Mouse (Mus musculus) thymus, adult 2 months (tissue): ENCODE data around the gene Slc4a4. TPM values are rescaled to one million over a fixed set of nuclear protein-coding genes. Genes with fewer than 3 reads are reported as not detected.

Experiments
- DNase-seq: peaks from one replicate; pipeline ENCODE4 v3.0.0; 2021
- H3K27ac ChIP-seq: fragments of 200-500 bp; 2 replicates; pipeline ENCODE4 v1.5.1; 2012; ENCODE audit warnings: low read length, control low read depth; ENCODE audit not compliant: control insufficient read depth, insufficient read depth
- H3K27me3 ChIP-seq: fragments of 200-500 bp; 2 replicates; pipeline ENCODE4 v1.6.1; 2012; ENCODE audit warnings: mild to moderate bottlenecking, low read length, moderate library complexity, mixed read lengths; ENCODE audit not compliant: control insufficient read depth, insufficient read depth
- H3K36me3 ChIP-seq: fragments of 200-500 bp; 2 replicates; pipeline ENCODE4 v1.6.1; 2012; ENCODE audit warnings: mild to moderate bottlenecking, low read length, moderate library complexity; ENCODE audit not compliant: control insufficient read depth, insufficient read depth
- H3K4me1 ChIP-seq: fragments of 200-500 bp; replicated peaks from 2 replicates; pipeline ENCODE4 v1.6.1; 2012; ENCODE audit warnings: low read length; ENCODE audit not compliant: control insufficient read depth, insufficient read depth
- H3K4me3 ChIP-seq: fragments of 200-500 bp; 2 replicates; pipeline ENCODE4 v1.5.1; 2012; ENCODE audit warnings: mild to moderate bottlenecking, low read length, control low read depth, moderate library complexity; ENCODE audit not compliant: control insufficient read depth, insufficient read depth
- CTCF ChIP-seq: fragments of 200-500 bp; IDR thresholded peaks from 2 replicates; pipeline ENCODE4 v1.5.1; 2012; ENCODE audit warnings: mild to moderate bottlenecking, control low read depth, low read length, moderate library complexity, borderline replicate concordance; ENCODE audit not compliant: control insufficient read depth, poor library complexity, insufficient read depth; ENCODE audit errors: extremely low read depth
- POLR2A ChIP-seq: fragments of 200-500 bp; IDR thresholded peaks from 2 replicates; pipeline ENCODE4 v1.6.1; 2012; ENCODE audit warnings: mild to moderate bottlenecking, low read length, control low read depth, moderate library complexity; ENCODE audit not compliant: control insufficient read depth, poor library complexity, insufficient read depth; ENCODE audit errors: extremely low read depth
- WGBS: fragments of 180-500 bp; shearing (Covaris S2); methylation state at CpG from one replicate; pipeline ENCODE4 v1.1.7; 2018; 5-methylcytosine and 5-hydroxymethylcytosine counted together
- polyA plus RNA-seq: library from polyadenylated mRNA; depleted of rRNA; stranded (reverse); fragments of >200 nt; gene quantifications from 2 replicates; pipeline ENCODE4 v1.2.3, GENCODE M21; 2012

Slc4a4 gene
- polyA plus RNA-seq, 1 experiment: 2.0 TPM

DNA sequence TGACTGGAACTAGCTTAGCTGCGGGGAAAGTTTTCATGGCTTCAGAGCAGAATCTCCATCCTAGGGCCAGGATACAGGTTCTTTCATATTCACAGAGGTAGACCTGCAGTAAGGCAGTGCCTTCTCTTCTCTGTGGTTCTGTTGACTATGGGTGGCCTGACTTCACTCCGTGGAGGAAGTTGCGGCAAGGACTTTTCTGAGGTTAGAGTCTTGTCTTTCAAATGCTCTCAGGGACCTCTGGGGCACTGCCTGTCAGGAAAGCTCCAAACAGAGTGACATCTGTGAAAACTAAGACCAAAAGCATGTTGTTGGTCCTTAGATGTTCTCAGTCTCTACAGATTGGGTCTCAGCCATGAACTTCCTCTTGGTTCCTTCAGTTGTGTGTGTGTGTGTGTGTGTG is 203.5 kb downstream of the Slc4a4 start:
- H3K4me1 ChIP-seq: no peaks in the 10 kb centered on the region
- TF ChIP-seq CTCF (no peak), POLR2A (no peak)
- peak; percentile 2 for DNase-seq
- H3K36me3 ChIP-seq: no peaks in the 10 kb centered on the region
- H3K27me3 ChIP-seq: no peaks in the 10 kb centered on the region
- 50% methylated on average over 3 of the region's 3 CpGs for WGBS
- no peak overlapping the region for H3K4me3 ChIP-seq
- H3K27ac ChIP-seq: no peak overlapping the region

DNA sequence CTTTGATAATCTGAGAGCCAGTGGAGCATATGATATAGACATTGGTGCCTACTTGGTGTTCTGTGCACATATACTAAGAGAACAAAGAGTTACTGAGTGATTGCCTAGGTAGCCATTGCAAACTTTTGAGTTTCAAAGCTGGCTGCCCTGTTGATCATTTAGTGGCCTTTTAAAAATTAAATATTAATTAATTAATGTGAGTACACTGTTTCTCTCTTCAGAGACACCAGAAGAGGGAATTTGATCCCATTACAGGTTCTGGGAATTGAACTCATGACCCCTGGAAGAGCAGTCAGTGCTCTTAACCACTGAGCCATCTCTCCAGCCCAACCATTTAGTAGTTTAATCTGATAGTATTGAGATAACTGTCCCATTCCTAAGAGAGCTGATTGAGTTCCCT is 209.8 kb downstream of the Slc4a4 start:
- Histone ChIP-seq H3K36me3 (no peaks in the 10 kb centered on the region), H3K27ac (no peak overlapping the region), H3K4me3 (no peak overlapping the region), H3K4me1 (no peaks in the 10 kb centered on the region), H3K27me3 (no peaks in the 10 kb centered on the region)
- TF ChIP-seq CTCF (no peak), POLR2A (no peak)
- DNase-seq: no peak

DNA sequence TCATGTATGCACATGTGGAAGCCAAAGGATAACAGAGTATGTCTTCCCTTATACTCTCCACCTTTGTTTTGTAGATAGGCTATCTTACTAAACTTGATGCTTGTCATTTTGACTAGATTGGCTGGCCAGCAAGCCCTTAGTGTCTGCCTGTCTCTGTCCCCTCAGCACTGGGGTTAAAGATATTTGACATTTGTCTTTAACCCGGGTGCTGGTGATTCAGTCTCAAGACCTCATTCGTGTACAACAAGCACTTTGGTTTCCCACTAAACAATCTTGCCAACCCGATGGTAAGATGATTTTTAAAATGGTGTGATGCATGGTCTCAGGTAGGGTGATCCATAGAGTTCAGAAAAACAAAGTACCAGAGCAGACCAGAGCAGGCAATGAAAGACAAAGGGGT is 210.7 kb downstream of the Slc4a4 start:
- 93% methylated on average over 3 of the region's 3 CpGs for WGBS
- no peak for DNase-seq
- H3K36me3 ChIP-seq: no peaks in the 10 kb centered on the region
- TF ChIP-seq CTCF: no peak
- no peak for TF ChIP-seq POLR2A
- no peaks in the 10 kb centered on the region for H3K4me1 ChIP-seq
- no peaks in the 10 kb centered on the region for H3K27me3 ChIP-seq
- no peak overlapping the region for H3K27ac ChIP-seq
- H3K4me3 ChIP-seq: no peak overlapping the region

DNA sequence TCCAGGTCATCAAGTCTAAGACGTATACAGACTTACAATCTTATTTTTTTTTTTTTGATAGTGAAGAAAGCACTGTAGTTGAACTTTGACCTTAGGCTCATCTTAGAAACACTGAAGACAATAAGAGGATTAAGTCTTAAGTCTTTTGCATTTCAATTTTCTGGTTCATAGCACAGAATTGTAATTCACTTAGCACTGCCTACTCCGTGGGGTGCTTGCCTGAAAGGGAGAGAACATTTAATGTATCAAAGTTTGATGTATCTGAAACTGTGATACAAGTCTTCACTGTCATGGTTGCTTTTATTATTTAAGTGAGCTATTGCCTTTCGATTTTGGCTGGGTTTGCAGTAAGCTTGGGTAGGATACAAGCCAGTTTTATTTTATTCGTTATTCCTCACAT is 211.5 kb downstream of the Slc4a4 start:
- H3K27me3 ChIP-seq: no peaks in the 10 kb centered on the region
- WGBS: 92% methylated on average over 4 of the region's 4 CpGs
- H3K27ac ChIP-seq: no peak overlapping the region
- no peaks in the 10 kb centered on the region for H3K36me3 ChIP-seq
- DNase-seq: no peak
- H3K4me1 ChIP-seq: no peaks in the 10 kb centered on the region
- TF ChIP-seq POLR2A (no peak), CTCF (no peak)
- H3K4me3 ChIP-seq: no peak overlapping the region

DNA sequence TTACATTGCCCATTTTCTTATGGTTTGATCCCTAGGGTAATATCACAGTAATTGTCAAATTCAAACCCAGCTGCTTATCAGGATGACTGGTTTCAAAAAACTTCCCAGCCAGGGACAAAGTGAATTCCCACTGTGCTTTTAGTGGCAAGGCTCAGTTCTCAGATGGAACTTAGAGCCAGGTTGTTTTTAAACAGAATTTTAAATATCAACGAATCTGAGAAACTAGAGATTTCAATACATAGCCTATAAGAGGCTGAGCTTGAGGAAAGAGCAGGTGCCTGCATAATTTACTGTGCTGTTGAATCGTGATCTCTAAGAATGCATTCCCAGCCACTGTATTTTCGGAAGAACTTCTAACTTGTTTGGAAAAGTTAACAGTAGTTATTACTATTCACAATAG is 213.3 kb downstream of the Slc4a4 start:
- no peak for TF ChIP-seq CTCF
- TF ChIP-seq POLR2A: no peak
- Histone ChIP-seq H3K27me3 (no peaks in the 10 kb centered on the region), H3K36me3 (no peaks in the 10 kb centered on the region), H3K27ac (no peak overlapping the region), H3K4me3 (no peak overlapping the region), H3K4me1 (no peaks in the 10 kb centered on the region)
- 94% methylated on average over 3 of the region's 3 CpGs for WGBS
- DNase-seq: no peak

DNA sequence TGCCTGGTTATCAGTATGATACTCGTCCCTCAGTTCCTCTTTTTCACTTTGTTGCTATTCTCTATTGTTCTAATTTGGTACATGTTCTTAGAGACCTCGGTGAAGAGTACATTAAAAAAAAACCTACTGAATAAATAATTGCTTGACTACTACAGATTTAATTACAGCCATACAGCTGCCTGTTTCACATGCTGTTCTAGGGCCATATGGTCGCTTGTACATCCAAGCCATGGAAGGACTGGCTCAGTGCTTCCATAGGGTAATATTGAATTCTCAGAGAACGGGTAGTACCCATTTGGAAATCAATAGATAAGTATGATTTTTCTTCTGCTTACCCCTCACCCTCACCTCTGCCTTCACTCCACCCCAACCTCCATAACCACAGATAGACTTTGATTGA is 215.9 kb downstream of the Slc4a4 start:
- TF ChIP-seq CTCF: no peak
- TF ChIP-seq POLR2A: no peak
- Histone ChIP-seq H3K4me1 (no peaks in the 10 kb centered on the region), H3K27me3 (no peaks in the 10 kb centered on the region), H3K27ac (no peak overlapping the region), H3K36me3 (no peaks in the 10 kb centered on the region), H3K4me3 (no peak overlapping the region)
- DNase-seq: no peak
- 46% methylated on average over 4 of the region's 4 CpGs for whole genome bisulfite sequencing

DNA sequence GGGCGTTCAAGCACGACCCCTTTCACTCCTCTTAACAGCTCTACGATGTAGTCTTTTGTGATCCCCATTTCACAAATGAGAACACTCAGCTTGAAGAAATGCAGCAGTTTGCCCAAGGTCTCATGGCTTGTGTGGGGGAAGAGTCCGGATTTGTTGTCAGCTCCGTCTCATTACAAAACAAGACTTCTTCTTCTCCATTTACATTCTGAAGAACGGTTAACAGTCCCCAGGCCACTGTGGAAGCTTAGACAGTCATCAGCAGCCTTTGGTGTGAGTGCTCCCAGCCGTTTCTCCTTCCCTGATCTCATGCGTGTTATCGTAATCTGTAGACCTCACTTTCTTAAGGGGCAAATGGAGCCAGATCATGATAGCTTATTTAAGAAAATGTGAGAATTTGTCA is 218.7 kb downstream of the Slc4a4 start:
- Histone ChIP-seq H3K4me1 (no peaks in the 10 kb centered on the region), H3K4me3 (no peak overlapping the region), H3K36me3 (no peaks in the 10 kb centered on the region), H3K27ac (no peak overlapping the region), H3K27me3 (no peaks in the 10 kb centered on the region)
- TF ChIP-seq POLR2A: no peak
- no peak for TF ChIP-seq CTCF
- no peak for DNase-seq
- WGBS: 93% methylated on average over 9 of the region's 9 CpGs
